Mouse (Mus musculus) lung, adult 18-20 months (tissue): ENCODE data around the gene Mob3b.

Source experiments
- DNase-seq, 2 experiments: peaks; one replicate each; pipeline ENCODE4 v3.0.0; 2022; ENCODE audit warnings: mixed read lengths in 2 of 2

The Mob3b gene

DNA sequence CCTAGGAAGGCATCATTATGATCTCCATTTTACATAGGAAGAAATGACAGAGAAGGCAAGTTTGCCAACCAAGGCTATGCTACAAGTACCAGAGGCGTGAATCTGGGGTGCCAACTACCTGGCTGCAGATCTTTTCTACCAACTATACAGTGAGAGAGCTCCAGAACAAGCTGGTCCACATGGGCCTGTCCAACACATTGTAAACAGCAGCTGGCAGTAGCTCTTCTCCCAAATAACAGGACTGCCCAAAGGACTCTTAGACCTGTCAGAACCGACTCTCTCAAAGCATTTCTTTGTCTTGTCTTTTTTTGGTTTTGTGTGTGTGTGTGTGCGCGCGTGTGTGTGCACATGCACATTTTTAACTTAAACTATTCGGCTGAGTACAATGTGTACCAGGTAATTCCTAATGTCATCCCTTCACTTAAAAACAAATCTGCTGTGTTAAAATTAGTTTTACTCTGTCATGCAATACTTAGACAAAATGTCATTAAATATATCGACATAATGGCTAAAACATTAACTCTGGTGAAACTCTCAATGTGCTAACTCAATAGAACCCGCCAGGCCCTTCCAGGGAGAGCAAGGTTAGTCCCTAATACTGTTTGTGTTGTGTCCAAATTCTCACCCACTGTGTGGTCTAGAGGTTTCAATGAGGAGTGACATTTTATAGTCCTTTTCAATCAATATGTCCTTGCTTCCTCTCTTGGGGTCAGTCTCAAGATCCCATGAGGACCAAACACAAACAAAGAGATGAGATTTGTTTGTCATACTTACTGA lies 153.5 kb downstream of the Mob3b start:
- DNase-seq, result no peak

GRCm38 (mm10) chr4:34996616-34997015 lies 160.7 kb downstream of the Mob3b start:
- DNase-seq, result no peak

DNA sequence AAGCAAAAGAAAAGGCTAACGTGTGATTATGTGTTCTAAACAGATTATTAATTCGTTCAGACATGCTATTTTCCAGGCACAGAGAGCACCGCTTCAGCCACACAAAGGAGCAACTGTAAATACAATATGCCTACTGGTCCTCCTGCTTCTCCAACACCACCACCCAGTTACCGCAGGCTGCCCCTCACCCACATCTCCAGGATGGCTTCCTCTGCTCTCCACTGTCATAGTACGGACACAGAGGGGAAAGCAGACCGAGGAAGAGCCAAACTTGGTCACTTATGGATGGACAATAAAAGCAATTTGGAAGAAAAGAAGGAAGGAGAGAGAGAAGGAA lies 163.7 kb downstream of the Mob3b start:
- DNase-seq, result no peak

GRCm38 (mm10) chr4:34992866-34993638 lies 164.2 kb downstream of the Mob3b start:
- no peak for DNase-seq

DNA sequence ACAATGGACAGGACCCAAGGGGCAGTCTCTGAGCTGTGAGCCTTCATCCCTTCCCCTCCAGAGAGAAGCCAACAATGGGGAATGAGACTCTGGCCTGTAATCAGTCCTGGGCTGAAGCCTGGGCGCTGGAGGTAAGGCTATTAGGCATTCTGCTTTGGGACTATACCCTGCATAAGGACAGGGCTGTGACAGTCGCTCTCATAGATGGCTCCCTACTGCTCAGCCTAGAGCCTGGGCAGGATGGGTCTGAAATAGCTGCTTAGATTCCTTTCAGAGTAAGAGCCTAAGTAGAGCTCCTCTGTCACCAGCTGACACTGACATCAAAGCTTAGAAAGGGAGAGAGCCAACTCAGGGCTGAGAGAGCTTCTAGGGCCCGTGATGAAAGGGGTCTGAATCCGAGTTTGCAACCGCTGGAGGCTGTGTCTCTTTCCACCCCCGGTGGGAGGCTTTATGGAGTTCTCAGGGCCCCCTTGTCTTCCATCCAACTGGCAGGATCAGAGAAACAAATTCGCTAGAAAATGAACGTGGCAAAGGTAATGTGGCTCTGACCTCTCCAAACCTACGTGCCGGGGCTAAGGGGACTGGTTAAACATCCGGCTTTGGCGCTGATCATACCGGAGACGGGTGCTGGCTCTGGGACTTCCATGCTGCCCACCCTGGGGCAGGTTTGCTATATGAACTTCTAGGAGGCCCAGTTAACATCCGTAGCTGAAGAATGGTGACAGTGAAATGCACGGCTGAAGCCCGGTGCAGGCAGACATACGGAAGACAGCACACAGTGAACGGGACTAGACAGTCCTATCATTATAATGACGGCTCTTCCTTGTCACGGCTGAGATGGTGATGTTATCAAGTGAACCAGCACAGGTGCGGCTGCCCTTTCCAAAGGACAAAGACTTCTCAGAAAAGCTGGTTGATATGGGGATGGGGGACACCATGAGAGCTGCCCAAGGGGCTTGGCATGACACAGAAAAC lies 165.1 kb downstream of the Mob3b start:
- DNase-seq, result no peak

- DNase-seq, result no peak
Measured at GRCm38 (mm10) chr4:34991116-34991515, 166.2 kb downstream of the Mob3b start.

- DNase-seq, result no peak
Measured at GRCm38 (mm10) chr4:34990659-34991058, 166.6 kb downstream of the Mob3b start.

DNA sequence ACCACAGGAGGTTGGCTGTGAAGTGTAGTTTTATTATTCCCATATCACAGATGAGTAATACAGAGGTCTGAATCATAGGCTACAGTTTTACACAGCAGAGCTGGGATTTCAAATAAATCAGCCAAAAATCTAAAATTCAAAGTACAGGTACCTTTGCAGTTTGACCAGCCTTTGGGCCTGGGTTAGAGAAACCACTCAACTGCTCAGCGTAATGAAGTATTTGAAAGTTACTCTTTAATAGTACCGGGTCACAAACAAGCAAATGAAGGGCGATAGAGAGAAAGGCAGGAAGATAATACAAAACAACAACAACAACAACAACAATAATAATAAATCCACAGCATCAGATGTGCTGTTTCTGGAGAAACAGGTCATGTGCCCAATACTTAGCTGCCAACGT lies 169.7 kb downstream of the Mob3b start:
- no peak for DNase-seq

DNA sequence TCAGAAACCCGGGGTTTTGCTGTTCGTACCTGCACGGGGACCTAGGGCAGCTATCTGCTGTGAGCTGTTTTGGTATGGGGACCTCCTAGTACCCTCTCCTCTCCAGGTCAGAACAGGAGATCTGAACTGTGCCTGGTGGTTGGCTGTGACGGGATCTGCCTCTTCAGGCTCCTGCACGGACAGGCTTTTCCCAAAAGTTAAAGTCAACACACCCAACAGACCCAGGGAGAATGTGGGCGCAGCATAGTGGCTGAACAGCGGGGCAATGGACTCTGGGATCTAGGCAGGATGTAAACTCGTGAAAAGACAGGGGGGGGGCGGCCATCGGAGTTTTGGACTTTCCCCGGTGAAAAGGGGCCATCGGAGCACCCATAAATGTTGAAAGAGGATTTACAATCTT lies 170.2 kb downstream of the Mob3b start:
- DNase-seq, result no peak

DNA sequence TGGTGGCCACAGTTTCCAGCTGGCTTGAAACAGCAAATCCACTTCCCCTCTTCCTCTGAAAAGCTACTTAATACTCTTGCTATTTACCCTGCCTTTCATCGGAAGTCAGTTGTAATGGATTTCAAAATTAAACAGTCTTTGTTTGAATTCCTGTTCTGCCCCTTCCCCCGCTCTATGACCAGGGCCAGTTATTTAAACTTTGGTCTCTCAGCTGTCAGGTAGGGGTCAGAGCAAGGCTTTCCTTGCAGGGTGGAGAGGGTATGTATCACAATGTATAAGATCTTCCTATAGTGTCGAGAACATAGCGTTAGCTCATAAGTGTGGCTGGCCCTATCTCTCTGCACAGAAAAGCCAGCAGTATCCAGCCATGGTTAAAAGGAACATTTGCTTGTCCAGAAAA lies 170.6 kb downstream of the Mob3b start:
- no peak for DNase-seq

DNA sequence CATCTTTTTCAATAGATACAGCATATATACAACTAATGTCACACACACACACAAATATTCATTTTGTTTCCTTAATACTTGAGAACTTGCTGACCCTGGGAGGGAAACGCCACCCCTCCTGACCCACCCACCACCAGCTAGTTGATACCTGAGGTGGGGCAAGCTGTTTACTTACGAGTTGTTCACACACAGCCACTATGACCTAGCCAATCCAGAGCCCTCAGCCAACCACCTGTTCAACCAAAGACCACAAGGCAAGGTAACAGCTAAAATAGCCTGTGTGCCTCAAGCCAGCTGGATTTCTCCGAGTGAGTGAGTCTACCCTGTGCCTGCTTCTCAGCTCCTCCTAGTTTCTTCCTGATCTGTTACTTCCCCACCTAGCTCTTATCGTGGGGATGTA lies 172.9 kb downstream of the Mob3b start:
- no peak for DNase-seq

- no peak for DNase-seq
Measured at GRCm38 (mm10) chr4:34983511-34983910, 173.8 kb downstream of the Mob3b start.

DNA sequence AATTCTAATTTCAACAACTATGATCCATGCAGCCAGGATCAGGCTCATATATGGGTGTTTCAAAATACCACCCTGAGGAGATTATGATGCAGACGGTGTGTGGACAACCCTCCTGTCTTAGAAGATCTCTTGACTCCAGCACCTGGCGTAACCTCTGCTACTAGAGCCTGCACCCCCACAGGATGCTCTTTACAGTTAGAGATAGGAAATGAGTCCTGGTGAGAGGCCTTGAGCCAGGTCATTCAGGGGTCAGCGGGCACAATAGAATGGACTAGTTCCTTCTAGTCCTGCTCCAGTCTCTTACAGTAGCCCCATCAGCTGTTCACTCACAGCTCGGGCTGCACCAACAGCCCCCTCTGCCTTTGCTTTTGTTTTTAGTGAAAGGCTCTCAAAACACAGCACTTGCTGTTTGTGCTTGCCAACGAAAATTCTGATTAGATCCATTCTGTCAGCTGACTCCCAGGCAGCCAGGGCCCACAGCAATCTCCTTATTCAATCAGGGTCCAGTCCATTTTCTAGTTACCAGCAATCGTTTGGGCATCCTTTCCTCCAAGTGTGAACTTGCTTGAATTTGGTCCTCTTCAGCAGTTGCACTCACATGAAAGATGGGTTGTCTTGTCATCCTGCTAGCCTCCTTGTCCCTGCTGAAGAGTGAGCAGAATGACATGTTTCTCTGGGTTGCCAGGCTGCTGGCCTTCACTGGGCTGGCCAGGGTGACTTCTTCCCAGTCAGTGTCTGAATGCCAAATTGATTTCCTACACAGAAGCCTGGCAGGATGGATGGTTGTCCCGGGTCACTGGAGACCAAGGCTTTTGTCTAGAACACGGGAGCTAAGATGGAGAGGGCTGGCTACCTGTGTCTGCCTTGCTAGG lies 175.7 kb downstream of the Mob3b start:
- no peak for DNase-seq

GRCm38 (mm10) chr4:34980461-34981039 lies 176.7 kb downstream of the Mob3b start:
- DNase-seq, result no peak

GRCm38 (mm10) chr4:34976916-34977702 lies 180.2 kb downstream of the Mob3b start:
- DNase-seq, result no peak

DNA sequence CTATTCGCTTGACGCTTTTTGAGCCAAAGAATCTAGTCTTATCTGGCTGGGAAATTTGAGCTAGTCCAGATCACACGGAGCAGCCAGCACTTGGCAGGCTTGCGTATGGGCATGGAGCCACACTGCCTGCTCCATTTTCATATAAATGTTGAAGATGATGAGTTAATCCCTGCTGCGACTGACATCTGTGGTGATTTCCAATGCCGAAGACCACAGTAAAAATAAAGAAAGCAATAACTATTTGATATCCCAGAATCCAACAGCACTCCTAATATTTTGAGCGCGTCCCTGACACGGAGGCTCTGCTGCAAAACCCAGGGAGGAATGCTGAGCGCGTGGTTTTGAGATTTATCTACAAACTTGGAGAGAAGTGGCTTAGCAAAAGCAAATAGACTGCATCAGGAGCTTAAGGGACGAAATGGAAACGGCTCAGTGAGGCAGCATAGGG lies 180.9 kb downstream of the Mob3b start:
- DNase-seq, result peak in 1 of 2 experiments; percentile 29

- DNase-seq, result no peak
Measured at GRCm38 (mm10) chr4:34974795-34975194, 182.5 kb downstream of the Mob3b start.

- DNase-seq, result peak in 1 of 2 experiments; percentile 0
Measured at GRCm38 (mm10) chr4:34967541-34967940, 189.7 kb downstream of the Mob3b start.

GRCm38 (mm10) chr4:34966336-34966957 lies 190.8 kb downstream of the Mob3b start:
- DNase-seq, result peak in 1 of 2 experiments; percentile 29

GRCm38 (mm10) chr4:34964906-34965305 lies 192.4 kb downstream of the Mob3b start:
- DNase-seq, result no peak
